Mouse (Mus musculus): ENCODE results near the gene Ubxn1. TPM values are rescaled to one million over a fixed set of nuclear protein-coding genes. Genes with fewer than 3 reads are reported as not detected.
"Not testable (repeated sequence)": the region's sequence is repeated elsewhere in the genome, so short reads cannot be mapped to it uniquely, and the experiment has no call there.

Gene Ubxn1
- polyA plus RNA-seq, 1 experiment from 2014 or later = 167 TPM

GRCm38 (mm10) chr19:8892829-8893766 is 21.8 kb downstream of the Ubxn1 start, which contains the start of gene Ints5:
Gene Ints5, plus strand, starts transcription at chr19:8893005.
- peaks cover 9% of the 10 kb centered on the region; the same call in 1 of the 2 replicates for H3K36me3 ChIP-seq
- peak within 1 kb of the TSS; percentile 66 for H3K4me2 ChIP-seq (replicated peaks)
- ATAC-seq = peak; percentile 61
- peaks cover 26% of the 10 kb centered on the region for H3K4me1 ChIP-seq (replicated peaks)
- WGBS = 2% methylated on average over 54 of the region's 54 CpGs
- peak within 1 kb of the TSS; percentile 71 for H3K4me3 ChIP-seq (replicated peaks)
- no peaks in the 10 kb centered on the region for H3K9me3 ChIP-seq
- no peaks in the 10 kb centered on the region for H3K27me3 ChIP-seq (replicated peaks)
- H3K9ac ChIP-seq = peak within 1 kb of the TSS; percentile 91
- H3K27ac ChIP-seq = peak within 1 kb of the TSS; percentile 92

GRCm38 (mm10) chr19:8895397-8895960 is 24.2 kb downstream of the Ubxn1 start:
- ATAC-seq = no peak
- no peak overlapping the region; the same call in 1 of the 2 replicates for H3K4me2 ChIP-seq (replicated peaks)
- H3K4me3 ChIP-seq (replicated peaks) = no peak overlapping the region
- H3K36me3 ChIP-seq = peaks cover 9% of the 10 kb centered on the region; the same call in 1 of the 2 replicates
- H3K9me3 ChIP-seq = no peaks in the 10 kb centered on the region
- H3K4me1 ChIP-seq (replicated peaks) = peaks cover 22% of the 10 kb centered on the region
- 95% methylated on average over 9 of the region's 9 CpGs for WGBS
- no peaks in the 10 kb centered on the region for H3K27me3 ChIP-seq (replicated peaks)
- H3K9ac ChIP-seq = no peak overlapping the region; the same call in 1 of the 2 replicates
- H3K27ac ChIP-seq = no peak overlapping the region

DNA sequence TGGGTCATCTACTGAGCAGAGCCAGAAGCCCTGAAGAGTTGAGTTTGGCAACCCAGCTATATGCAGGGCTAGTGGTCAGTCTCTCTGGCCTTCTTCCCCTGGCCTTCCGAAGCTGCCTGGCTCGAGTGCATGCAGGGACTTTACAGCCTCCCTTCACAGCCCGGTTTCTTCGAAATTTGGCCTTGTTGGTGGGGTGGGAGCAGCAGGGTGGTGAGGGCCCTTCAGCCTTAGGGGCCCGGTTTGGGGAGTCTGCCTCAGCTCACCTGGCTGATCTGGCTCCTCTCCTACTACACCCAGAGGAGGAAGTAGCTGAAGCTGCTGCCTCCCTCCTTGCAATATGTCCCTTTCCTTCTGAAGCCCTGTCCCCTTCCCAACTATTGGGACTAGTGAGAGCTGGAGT is 24.9 kb downstream of the Ubxn1 start:
- not testable (repeated sequence) for ATAC-seq; H3K4me3 ChIP-seq (replicated peaks); H3K27ac ChIP-seq; H3K9me3 ChIP-seq; H3K36me3 ChIP-seq; H3K27me3 ChIP-seq (replicated peaks)
- WGBS = 73% methylated on average over 5 of the region's 5 CpGs
- H3K9ac ChIP-seq = peak overlapping the region; percentile 53; the same call in 1 of the 2 replicates
- H3K4me2 ChIP-seq (replicated peaks) = peak overlapping the region; percentile 64; the same call in 1 of the 2 replicates
- peaks cover 22% of the 10 kb centered on the region for H3K4me1 ChIP-seq (replicated peaks)

DNA sequence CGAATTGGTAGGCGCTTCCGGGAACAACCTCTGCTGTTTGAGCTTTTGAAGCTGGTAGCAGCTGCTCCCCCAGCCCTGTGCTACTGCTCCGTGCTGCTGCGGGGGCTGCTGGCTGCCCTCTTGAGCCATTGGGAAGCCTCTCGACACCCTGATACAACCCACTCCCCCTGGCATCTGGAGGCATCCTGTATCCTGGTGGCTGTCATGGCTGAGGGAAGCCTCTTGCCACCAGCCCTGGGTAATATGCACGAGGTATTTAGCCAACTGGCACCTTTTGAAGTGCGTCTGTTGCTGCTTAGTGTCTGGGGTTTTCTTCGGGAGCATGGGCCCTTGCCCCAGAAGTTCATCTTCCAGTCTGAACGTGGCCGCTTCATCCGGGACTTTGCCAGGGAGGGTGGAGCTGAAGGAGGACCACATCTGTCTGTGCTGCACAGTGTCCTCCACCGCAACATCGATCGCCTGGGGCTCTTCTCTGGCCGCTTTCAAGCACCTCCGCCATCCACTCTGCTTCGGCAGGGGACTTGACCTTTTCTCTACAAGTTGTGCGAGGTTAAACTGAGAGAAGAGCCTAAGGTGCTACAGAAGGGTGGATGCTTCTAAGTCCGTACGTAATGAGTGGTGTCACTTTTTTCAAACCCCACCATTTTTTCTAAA is 26.0 kb downstream of the Ubxn1 start:
- Histone ChIP-seq H3K36me3 (peaks cover 12% of the 10 kb centered on the region; the same call in 1 of the 2 replicates), H3K27ac (peak overlapping the region; percentile 91), H3K4me2 (replicated peaks) (peak overlapping the region; percentile 64), H3K9ac (peak overlapping the region; percentile 53), H3K4me3 (replicated peaks) (peak overlapping the region; percentile 87), H3K4me1 (replicated peaks) (peaks cover 22% of the 10 kb centered on the region)
- ATAC-seq = peak; percentile 60
- H3K27me3 ChIP-seq (replicated peaks); H3K9me3 ChIP-seq: not testable (repeated sequence)
- 20% methylated on average over 21 of the region's 21 CpGs for WGBS

DNA sequence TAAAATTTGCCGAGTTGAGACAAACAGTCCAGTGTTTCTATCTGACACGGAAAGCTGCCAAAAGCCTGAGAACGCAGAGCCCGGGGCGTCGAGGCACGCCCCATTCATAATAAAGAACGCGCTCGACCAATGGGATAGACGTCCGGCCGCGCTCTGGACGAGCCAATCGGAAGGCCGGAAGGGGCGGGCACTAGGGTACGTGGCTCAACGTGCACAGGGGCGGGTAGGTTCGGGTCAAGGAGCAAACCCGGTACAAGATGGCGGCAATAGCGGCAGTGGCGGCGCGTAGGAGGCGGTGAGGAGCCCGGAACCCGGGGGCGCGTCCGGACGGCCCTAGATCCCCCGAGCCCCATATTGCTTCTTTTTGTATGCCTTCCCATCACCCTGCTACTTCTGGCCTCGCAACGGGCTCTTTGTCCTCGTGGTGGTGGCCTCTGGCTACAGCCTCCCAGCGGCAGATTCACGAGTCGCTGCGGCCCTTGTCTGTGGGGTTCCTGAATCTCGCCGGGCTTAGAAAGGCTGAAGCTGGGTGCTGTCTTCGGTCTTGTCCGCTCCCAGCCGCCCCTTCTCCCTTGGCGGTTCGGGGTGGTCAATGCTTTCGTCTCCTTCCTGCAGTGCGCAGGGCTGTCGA is 26.7 kb downstream of the Ubxn1 start, which contains the start of gene Ganab:
Gene Ganab, plus strand, starts transcription at position 207 of the 631 bp plus-strand sequence.
- Histone ChIP-seq H3K4me3 (replicated peaks) (peak within 1 kb of the TSS; percentile 87), H3K4me2 (replicated peaks) (peak within 1 kb of the TSS; percentile 66), H3K27ac (peak within 1 kb of the TSS; percentile 91), H3K9me3 (no peaks in the 10 kb centered on the region), H3K4me1 (replicated peaks) (peaks cover 22% of the 10 kb centered on the region), H3K36me3 (peaks cover 13% of the 10 kb centered on the region; the same call in 1 of the 2 replicates), H3K27me3 (replicated peaks) (no peaks in the 10 kb centered on the region), H3K9ac (peak within 1 kb of the TSS; percentile 94)
- WGBS = under 1% methylated on average over 49 of the region's 53 CpGs
- ATAC-seq = peak; percentile 99

- peak overlapping the region; percentile 87 for H3K27ac ChIP-seq
- peak overlapping the region; percentile 66 for H3K4me2 ChIP-seq (replicated peaks)
- H3K9ac ChIP-seq = peak overlapping the region; percentile 94
- no peaks in the 10 kb centered on the region for H3K27me3 ChIP-seq (replicated peaks)
- no peak for ATAC-seq
- H3K9me3 ChIP-seq = no peaks in the 10 kb centered on the region
- H3K4me3 ChIP-seq (replicated peaks) = peak overlapping the region; percentile 87
- WGBS = 5% methylated on average over 13 of the region's 13 CpGs
- H3K36me3 ChIP-seq = peaks cover 13% of the 10 kb centered on the region; the same call in 1 of the 2 replicates
- peaks cover 21% of the 10 kb centered on the region for H3K4me1 ChIP-seq (replicated peaks)
Measured at GRCm38 (mm10) chr19:8898576-8898975, 27.3 kb downstream of the Ubxn1 start.

DNA sequence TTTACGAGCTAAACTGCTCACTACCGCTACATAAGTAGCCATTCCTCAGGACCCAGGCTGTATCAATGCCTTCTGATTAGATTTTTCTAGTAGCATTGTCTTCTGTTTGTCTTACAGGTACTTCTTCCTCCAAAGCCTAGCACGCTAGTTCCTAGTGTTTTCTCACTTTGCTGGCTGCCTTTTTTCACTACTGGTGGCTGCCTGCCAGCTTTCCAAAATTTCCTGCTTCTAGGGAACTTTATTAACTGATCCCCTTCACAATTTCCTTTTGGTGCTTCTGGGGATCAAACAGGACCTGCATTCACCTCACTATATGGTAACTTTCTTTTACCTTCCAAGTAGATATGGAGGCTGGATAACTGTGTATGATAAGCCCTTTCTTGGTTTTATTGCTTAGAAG is 27.8 kb downstream of the Ubxn1 start:
- H3K4me1 ChIP-seq (replicated peaks) = peaks cover 17% of the 10 kb centered on the region
- ATAC-seq = no peak
- peaks cover 13% of the 10 kb centered on the region; the same call in 1 of the 2 replicates for H3K36me3 ChIP-seq
- H3K4me3 ChIP-seq (replicated peaks) = peak overlapping the region; percentile 87
- H3K9me3 ChIP-seq = no peaks in the 10 kb centered on the region
- peak overlapping the region; percentile 94 for H3K9ac ChIP-seq
- H3K27me3 ChIP-seq (replicated peaks) = no peaks in the 10 kb centered on the region
- H3K4me2 ChIP-seq (replicated peaks) = peak overlapping the region; percentile 66
- H3K27ac ChIP-seq = no peak overlapping the region
- 27% methylated on average over 3 of the region's 3 CpGs for WGBS

DNA sequence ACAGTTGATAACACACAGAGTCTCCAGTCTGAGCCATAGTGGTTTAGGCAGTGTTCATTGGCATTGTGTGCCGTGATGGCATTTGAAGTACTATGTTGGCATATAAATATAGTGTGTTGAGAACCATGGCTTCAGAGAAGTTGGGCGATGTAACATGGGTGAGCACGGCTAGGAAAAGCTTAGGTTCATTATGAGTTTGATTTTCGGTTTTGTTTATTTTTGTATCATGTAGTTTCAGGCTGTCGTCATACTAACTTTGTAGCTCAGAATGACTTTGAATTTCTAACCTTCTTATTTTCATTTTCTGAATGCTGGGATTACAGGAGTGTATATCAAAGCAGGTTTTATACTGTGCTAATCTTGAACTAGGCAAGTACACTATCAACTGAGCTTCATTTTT is 32.1 kb downstream of the Ubxn1 start:
- H3K36me3 ChIP-seq = peaks cover 32% of the 10 kb centered on the region
- no peak overlapping the region for H3K4me2 ChIP-seq (replicated peaks)
- no peaks in the 10 kb centered on the region for H3K4me1 ChIP-seq (replicated peaks)
- no peak overlapping the region for H3K27ac ChIP-seq
- H3K4me3 ChIP-seq (replicated peaks) = no peak overlapping the region
- no peak overlapping the region for H3K9ac ChIP-seq
- H3K27me3 ChIP-seq (replicated peaks) = no peaks in the 10 kb centered on the region
- H3K9me3 ChIP-seq = no peaks in the 10 kb centered on the region
- ATAC-seq = no peak
- WGBS = 95% methylated on average over 5 of the region's 5 CpGs

GRCm38 (mm10) chr19:8908531-8908930 is 37.2 kb downstream of the Ubxn1 start:
- no peak for ATAC-seq
- Histone ChIP-seq H3K4me3 (replicated peaks) (no peak overlapping the region), H3K27ac (no peak overlapping the region), H3K9ac (no peak overlapping the region), H3K36me3 (peaks cover 69% of the 10 kb centered on the region), H3K9me3 (no peaks in the 10 kb centered on the region), H3K4me1 (replicated peaks) (no peaks in the 10 kb centered on the region), H3K27me3 (replicated peaks) (no peaks in the 10 kb centered on the region), H3K4me2 (replicated peaks) (no peak overlapping the region)
- WGBS = 90% methylated on average over 6 of the region's 6 CpGs

GRCm38 (mm10) chr19:8911810-8912209 is 40.5 kb downstream of the Ubxn1 start:
- Histone ChIP-seq H3K9ac (no peak overlapping the region), H3K27ac (no peak overlapping the region), H3K4me3 (replicated peaks) (no peak overlapping the region), H3K36me3 (peaks cover 81% of the 10 kb centered on the region), H3K27me3 (replicated peaks) (no peaks in the 10 kb centered on the region), H3K4me2 (replicated peaks) (no peak overlapping the region), H3K4me1 (replicated peaks) (no peaks in the 10 kb centered on the region), H3K9me3 (no peaks in the 10 kb centered on the region)
- WGBS = 92% methylated on average over 5 of the region's 5 CpGs
- no peak for ATAC-seq

- H3K4me2 ChIP-seq (replicated peaks) = no peak overlapping the region
- H3K36me3 ChIP-seq = peaks cover 62% of the 10 kb centered on the region
- no peaks in the 10 kb centered on the region for H3K9me3 ChIP-seq
- H3K4me1 ChIP-seq (replicated peaks) = no peaks in the 10 kb centered on the region
- H3K9ac ChIP-seq = no peak overlapping the region
- no peak for ATAC-seq
- 95% methylated on average over 3 of the region's 3 CpGs for WGBS
- no peak overlapping the region for H3K4me3 ChIP-seq (replicated peaks)
- no peak overlapping the region for H3K27ac ChIP-seq
- H3K27me3 ChIP-seq (replicated peaks) = no peaks in the 10 kb centered on the region
Measured at GRCm38 (mm10) chr19:8914212-8914611, 42.9 kb downstream of the Ubxn1 start.
